Mouse (Mus musculus) thymus, adult 2 months (tissue): ENCODE results near the gene Nubp1.

Experiments
- CTCF ChIP-seq: fragments of 200-500 bp; IDR thresholded peaks from 2 replicates; pipeline ENCODE4 v1.5.1; 2012; ENCODE audit warnings: mild to moderate bottlenecking, control low read depth, low read length, moderate library complexity, borderline replicate concordance; ENCODE audit not compliant: control insufficient read depth, poor library complexity, insufficient read depth; ENCODE audit errors: extremely low read depth
- POLR2A ChIP-seq: fragments of 200-500 bp; IDR thresholded peaks from 2 replicates; pipeline ENCODE4 v1.6.1; 2012; ENCODE audit warnings: mild to moderate bottlenecking, low read length, control low read depth, moderate library complexity; ENCODE audit not compliant: control insufficient read depth, poor library complexity, insufficient read depth; ENCODE audit errors: extremely low read depth

- TF ChIP-seq CTCF (no peak), POLR2A (no peak)
Measured at GRCm38 (mm10) chr16:10468201-10468600, 56.5 kb downstream of the Nubp1 start.
